Mouse (Mus musculus): ENCODE results near the gene Gm128. TPM values are rescaled to one million over a fixed set of nuclear protein-coding genes. Genes with fewer than 3 reads are reported as not detected.
"Not testable (repeated sequence)": the region's sequence is repeated elsewhere in the genome, so short reads cannot be mapped to it uniquely, and the experiment has no call there.

The Gm128 gene
- total RNA-seq, 2 experiments from 2014 or later: 0.12 TPM; not detected in 1

DNA sequence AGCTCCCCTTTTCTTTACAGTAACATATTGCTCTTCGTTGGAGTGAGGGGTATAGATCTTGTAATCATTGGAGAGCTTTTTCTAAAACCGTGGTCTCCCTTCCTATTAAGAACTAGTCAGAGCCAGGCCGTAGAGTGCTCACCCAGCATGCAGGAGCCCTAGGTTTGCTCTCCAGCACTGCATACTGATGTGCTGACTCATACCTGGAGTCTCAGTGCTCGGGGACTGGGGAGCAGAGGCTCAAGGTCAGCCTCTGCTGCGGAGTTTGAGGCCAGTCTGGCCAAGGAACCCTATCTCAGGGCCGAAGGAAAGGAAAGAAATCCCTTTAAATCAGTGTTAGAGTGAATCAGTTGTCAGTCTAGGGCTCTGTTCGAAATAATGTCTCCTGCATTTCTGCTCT lies 8.6 kb downstream of the Gm128 start:
- no peak for DNase-seq (ENCODE audit: extremely low spot score in 1 of 2, low spot score in 1 of 2)

DNA sequence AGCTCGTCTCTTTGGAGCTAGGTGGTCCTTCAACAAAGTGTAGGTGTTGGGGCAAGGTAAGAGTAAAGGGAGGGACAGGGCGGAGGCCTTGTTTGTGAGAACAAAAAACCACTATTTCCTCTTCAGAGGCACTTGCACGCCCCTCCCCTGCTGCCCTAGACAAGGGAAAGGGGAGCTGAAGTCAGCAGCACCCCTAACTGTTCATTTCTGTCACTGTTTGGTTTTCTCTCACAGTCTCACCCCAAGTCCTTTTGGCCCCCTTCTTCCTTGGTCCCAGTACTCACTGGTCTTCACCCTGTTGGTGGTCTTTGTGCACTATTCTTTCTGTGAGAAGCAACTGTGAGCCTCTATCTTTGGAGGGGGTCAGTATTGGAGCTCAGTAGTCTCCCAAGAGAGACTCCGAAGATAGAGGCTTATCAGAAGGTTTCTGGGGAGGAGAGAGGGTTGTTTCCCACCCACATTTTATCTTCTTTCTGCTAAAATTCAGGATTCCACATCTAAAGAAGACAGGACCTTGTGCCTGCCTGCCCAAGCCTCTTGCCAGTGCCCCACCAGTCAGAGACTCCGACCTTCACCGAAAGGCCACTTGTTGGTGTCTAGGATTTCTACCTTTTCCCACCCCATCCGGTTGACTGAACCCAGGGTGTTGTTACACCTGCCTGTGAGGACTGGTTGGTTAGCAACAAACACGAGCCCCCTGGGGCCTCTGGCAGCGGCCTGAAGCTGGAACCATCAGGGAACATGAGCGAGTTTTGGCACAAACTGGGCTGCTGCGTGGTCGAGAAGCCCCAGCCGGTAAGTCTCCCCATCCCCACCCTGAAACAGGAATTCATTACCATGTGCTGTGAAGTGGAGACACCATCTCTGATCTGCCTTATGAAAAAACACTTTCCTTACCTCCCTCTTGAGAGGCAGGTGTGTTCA lies 9.8 kb downstream of the Gm128 start, which contains the start of gene Mllt11:
Gene Mllt11 (minus strand): TSS at position 874 of the 924 bp plus-strand sequence.
- no peak for DNase-seq (ENCODE audit: extremely low spot score in 1 of 2, low spot score in 1 of 2)

DNA sequence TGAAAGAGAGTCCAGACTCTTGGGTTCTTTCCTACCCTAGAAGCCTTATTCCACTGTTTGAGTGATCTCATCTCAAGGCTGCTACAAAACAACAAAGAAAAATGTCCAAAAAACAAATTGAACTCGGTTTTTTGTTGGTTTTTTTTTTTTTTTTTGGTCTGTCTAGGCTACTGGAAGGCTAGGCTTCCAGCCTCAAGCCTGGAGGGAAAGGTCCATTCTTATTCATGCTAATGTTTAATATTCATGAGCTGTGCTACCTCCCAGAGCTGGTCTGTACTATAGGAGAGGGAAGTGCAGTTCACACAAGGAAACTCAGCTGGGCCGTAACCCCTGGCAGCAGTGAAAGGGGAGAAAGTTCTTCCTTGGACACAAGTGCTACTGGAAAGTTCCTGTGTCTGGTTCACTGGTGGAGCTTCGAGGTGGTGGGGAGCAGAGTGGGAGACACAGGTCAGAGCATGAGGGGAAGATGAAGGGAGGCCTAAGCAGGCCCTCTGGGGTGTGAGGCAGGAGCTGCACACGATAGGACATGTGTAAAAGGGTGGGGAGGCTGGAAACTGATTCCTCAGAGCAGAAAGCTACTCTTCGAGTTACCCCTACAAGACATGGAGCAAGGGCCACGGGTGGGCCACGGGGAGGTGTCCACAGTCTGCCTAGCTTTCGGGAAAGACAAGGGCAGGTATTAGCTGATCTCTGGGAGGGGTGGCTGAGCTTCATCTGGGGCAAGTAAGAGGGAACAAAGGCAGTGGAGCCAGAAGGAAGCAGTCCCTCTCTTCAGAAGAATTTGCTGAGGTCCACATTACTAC lies 10.7 kb downstream of the Gm128 start:
- no peak for DNase-seq (ENCODE audit: extremely low spot score in 1 of 2, low spot score in 1 of 2)

DNA sequence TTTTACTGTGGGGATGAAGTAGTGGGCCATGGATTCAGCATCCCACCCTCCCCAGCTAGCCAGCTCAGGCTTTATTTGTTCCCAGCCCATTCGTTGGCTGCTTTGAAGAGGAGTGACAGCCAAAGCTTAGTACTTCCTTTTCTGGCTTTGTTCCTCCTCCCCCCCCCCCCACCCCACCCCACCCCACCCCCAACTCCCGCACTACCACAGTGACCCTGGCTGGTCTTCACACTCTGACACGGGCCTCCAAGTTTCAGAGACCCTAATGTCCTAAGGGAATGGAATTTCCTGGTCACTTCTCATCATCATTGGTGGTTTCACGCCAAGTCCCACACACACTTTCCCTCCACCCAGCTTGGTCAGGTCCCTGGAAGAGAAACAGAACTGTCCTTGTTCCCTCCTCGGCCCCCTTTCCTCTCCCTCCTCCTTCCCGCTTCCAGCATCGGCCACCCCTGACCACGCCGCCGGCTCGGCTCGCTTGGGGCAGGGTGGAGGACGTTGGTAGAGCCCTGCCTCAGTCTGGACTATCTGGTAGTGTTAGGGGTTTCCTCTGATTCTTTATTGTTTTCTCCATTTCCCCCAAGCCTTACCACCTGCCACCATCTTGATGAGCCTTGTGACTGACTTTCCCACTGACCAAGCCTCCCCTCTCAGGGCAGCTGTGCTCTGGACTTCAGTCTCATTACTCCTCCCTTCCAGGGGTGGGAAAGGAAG lies 11.5 kb downstream of the Gm128 start:
- peak; percentile 36 to 40 for DNase-seq (ENCODE audit: extremely low spot score in 1 of 2, low spot score in 1 of 2)

DNA sequence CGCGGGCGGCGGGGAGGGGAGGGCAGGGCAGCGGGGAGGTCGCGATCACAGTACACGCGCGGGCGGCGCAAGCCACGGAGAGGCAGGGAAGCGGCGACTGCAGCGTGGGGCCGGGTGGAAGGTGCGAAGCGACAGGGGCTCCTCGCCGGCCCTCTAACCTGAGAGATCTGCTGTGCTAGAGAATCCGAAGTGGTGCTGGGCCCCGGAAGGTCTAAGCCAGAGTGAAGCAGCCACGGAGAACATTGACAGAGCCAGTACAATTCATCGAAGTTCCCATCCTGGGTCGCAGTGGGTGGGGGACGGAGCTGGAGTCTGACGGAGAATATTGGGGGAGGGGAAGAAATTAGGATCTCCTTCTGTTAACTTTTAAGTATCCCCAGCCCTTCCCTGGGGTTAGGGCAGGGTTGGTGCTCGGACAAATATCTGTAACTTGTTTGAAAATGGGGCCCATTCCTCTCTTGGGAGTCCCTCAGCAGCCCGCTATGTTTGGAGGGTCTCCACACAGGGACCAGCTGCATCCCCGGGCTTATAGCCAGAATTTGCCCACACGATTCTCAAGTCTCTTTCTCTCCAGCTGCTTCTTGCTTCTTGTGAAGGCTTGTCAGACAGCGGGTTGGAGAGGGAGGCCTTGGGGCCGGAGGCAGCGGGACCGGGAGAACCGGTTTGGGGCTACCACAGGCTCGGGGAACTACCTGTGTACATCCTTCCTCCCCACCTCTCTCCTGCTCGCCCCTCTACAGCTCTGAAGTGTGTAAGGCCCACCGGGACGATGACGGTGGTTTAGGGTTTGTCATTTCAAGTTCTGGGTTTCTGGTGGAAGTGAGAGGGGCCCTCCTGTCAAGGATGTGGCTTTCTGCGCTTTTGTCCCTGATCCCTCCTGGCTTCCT lies 12.3 kb downstream of the Gm128 start:
- peak; percentile 43 to 48 for DNase-seq (ENCODE audit: extremely low spot score in 1 of 2, low spot score in 1 of 2)

DNA sequence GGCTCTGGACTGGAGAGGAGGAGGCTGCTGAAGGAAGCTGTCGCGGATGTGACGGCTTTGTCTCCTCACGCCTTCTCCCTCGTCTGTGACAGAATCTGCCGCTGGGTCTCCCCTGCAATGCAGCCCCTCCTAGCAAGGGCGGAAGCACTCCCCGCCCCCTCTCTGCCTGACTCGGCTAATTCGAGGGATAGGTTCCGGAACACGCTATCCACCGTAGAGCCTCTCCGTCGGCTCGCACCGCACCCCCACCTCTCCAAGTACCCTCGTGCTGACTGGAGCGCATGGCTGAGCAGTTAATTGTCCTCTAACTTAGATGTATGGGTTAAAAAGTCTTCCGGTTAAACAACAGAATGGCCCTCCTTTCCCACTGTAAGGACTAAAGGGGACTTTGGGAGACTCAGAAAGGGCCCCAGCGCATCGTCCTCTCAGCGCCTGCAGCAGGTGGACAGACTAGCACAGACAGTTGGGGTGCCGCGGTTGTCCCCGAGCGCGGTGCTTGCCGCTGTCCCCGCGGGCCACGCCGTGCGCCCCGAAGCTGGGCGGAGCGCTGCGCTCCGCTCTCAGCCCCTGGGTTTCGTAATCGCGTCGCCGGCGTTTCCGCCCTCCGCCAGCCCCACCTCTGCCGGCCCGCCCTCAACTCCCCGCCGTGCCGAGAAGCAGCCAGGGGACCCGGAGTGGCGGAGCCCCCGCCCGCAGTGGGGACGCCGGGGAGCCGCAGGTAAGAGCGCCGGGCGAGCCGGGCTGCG lies 13.1 kb downstream of the Gm128 start, which contains the start of gene Cdc42se1:
Gene Cdc42se1 (plus strand): TSS at position 585 of the 746 bp plus-strand sequence.
- peak; percentile 77 to 82 for DNase-seq (ENCODE audit: extremely low spot score in 1 of 2, low spot score in 1 of 2)

DNA sequence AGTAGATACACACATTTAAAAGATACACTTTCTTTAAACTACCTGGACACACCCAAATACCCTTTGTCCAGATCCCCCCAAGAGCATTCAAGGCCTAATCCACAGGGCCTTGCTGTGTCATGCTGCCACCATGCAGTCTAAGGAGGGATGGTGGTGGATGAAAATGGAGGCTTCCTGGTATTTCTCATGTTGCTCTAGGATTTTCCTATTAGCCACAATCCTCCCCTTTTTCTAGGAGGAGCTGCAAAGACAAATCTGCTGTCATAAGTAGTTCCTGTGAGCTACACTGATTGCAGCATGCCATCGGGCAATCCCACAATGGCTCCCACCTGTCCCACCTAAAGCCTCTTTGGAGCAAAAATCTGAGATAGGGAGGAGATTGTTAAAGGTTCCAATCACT lies 14.2 kb downstream of the Gm128 start:
- no peak for DNase-seq (ENCODE audit: extremely low spot score in 1 of 2, low spot score in 1 of 2)

DNA sequence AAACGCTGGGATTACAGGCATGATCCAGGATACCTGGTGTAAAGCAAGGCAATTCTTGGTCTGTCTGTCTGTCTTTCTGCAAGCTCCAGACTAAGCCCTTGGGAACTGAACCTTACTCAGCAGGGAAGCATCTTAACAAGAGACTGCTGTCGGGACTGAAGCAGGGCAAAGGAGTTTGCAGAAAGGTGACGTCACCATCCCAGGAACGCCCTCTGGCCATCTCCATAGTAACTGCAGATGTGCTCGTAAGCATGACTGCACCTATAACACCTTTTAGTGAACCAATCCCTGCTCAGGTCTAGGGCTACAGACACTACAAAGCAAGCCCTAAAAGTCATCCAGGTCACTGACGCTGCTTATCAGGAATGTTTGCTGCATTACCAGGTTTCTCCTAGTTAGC lies 17.1 kb downstream of the Gm128 start:
- DNase-seq (ENCODE audit: extremely low spot score in 1 of 2, low spot score in 1 of 2): no peak

DNA sequence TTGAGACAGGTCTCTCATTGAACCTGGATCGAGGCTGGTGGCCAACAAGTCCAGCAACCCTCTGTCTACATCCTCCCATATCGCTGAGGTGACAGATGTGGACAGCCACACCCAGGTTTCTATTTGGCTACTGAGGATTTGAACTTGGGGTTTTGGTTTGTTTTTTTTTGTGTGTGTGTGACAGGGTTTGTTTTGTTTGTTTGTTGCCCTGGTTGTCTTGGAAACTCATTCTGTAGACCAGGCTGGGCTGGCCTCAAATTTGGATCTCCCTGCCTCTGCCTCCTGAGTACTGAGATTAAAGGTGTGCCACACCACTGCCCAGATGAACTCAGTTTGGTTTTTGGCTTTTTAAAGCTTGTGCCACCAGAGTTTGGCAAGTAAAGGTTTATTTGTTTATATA lies 18.4 kb downstream of the Gm128 start:
- no peak for DNase-seq (ENCODE audit: extremely low spot score in 1 of 2, low spot score in 1 of 2)

DNA sequence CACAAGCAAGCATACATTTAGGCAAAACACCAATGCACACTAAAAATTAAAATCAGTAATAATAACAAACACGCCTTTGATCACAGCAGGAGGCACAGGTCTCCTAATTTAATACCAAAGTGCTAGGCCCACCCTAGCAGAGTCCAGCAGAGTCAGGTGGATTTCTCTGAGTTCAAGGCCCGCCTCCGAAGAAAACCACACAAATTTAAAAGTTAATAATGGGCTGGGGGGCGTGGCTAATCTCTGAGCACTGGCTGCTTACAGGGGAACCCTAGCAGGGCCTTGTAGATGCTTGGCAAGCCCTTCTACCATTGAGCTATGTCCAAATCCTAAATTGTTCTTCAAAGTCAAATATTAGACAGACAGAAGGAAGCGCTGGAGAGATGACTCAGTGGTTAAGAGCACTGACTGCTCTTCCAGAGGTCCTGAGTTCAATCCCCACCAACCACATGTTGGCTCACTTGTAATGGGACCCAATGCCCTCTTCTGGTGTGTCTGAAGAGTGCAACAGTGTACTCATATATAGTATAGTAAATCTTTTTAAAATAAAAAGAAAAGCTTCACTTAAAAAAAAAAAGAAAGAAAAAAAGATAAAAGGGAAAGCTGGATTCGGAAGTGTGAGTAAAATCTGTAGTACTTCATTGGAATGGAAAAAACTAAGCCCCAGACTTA lies 22.8 kb downstream of the Gm128 start:
- DNase-seq (ENCODE audit: extremely low spot score in 1 of 2, low spot score in 1 of 2): no peak

DNA sequence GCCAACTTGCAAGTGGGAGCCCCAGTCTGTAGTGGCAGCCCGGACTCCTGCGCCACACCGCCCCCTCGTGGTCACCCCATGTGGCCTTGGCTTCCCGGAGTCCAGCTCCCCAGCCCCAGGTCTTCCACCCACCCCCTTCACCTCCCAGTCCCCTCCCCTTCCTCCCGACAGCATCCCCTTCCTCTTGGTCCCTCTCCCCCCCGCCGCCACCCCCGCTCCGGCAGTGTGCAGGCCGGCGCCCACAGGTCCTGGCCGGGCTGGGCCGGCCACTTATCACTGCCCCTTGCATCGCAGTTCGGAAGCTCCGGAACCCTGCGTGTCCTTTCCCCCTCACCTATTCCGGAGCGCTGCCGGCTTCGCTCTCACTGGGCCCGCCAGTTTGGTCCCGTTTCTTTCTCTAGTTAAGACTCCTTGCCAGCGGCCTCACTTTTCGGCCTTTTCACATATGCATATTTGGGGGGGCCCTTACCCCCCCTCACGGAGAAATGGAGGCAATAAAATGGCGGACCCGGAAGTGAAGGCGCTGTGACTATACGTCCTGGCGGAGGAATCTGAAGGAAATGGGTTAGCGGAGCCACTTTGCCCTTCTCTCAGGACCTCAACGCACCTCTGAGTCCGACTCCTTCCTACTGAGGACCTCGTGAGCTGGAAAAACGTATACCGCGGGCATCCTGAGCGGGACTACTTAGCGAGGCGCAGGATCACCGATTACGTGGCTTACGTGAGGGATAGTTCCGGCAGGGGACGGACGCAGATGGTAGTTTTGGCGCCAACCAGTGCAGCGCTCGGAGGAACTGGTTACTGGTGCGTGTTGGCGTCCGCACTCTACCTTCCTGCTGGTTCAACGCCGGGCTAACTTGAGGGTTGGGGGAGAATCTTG lies 23.9 kb downstream of the Gm128 start, which contains the start of gene Gabpb2:
Gene Gabpb2 (minus strand): TSS at position 662 of the 880 bp plus-strand sequence.
- peak; percentile 84 to 96 for DNase-seq (ENCODE audit: extremely low spot score in 1 of 2, low spot score in 1 of 2)

DNA sequence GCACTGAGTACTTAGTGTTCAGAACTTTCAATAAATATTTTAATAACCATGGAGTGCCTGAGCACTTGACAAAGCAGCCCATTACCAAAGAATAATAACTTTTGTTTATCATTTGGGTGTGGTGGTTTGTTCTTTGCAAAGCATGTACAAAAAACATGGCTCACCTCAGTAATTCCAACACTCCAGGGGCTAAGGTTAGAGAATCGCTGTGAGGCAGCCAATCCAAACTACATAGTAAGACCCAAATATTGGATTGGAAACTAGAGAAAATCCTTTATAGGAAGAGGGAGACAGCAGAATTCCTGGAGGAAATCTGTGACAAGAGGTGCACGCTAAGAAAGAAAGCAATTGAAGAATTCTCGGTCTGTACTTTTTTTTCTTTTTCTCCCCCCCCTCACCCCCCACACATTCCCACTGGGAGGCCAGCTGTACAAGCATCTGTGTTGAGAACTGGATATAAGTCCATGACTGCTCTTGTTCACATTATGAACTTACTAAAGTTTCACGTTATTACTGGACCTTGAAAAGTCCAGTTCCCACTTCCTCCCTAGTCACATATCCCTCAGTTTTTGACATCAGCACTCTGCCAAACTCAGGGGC lies 24.6 kb downstream of the Gm128 start:
- no peak for DNase-seq (ENCODE audit: extremely low spot score in 1 of 2, low spot score in 1 of 2)

DNA sequence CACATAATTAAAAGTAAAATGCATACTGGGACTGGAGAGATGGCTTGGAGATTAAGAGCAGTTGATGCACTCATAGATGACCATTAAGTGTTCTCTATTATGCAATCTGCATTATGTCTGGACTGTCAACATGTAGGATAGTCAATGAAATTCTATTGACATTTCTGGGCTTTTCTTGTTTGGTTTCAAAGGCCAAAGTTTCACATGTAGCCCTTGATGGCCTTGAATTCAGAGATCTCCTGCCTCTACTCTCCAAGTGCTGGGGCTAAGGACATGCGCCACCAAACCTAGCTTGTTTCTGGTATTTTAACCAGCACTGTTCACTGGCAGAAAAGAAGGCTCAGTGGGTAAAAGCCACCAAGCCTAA lies 27.8 kb downstream of the Gm128 start:
- DNase-seq (ENCODE audit: extremely low spot score in 1 of 2, low spot score in 1 of 2): no peak

DNA sequence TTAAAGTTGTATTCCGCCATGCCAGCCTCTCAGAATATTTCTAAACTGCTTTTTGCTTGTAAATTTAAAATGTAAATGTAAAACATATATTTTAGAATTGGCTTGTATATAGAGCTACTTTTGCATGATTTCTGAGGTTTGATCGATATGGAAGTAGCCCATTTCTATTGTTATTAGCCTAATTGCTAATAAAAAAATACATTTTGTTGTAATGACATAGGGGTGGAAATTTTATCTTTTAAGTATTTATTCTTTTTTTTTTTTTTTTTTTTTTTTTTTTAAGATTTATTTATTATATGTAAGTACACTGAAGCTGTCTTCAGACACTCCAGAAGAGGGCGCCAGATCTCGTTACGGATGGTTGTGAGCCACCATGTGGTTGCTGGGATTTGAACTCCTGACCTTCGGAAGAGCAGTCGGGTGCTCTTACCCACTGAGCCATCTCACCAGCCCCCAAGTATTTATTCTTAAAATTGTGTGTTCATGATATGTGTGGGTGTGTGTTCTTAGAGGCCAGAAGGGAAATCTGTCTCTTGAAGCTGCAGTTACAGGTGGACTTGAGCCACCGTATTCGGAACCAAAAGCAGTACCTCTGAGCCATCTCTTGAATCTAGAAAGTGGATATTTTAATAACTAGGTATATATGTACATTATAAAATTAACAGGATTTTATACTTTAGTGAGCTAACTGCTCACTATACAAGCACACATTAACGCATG lies 28.3 kb downstream of the Gm128 start:
- not testable (repeated sequence) for DNase-seq (ENCODE audit: extremely low spot score in 1 of 2, low spot score in 1 of 2)

DNA sequence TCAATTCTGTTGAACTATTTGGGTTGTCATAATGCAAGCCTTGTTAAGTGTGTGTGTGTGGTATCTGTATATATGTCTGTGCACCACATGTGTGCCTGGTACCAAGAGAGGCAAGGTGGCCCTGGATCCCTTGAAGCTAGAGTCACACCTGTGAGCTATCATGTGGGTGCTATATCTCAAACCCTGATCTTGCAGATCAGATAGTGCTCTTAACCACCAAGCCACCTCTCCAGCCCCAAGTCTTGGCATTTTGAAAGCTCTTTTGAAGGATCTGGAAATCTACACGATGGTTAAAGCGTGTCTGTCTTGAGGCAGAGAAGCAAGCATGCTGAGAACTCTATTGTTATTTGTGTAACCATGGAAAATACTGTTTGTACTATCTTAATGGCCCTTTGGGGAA lies 30.8 kb downstream of the Gm128 start:
- DNase-seq (ENCODE audit: extremely low spot score in 1 of 2, low spot score in 1 of 2): no peak

DNA sequence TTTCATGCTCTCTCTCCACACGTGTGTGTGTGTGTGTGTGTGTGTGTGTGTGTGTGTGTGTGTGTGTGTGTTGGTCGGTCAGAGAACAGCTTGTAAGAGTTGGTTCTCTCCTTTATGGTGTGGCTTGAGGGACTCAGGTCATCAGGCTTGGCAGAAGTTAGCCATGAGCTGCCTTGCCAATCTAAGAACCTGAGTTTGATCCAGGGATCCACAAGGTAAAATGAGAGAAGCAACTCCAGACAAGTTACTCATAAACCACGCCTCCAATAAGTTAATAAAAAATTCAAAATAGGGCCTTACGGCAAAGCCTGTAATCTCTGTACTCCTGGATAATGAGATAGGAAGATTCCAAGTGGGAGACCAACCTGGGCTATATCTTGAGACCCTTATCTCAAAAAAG lies 33.1 kb downstream of the Gm128 start:
- no peak for DNase-seq (ENCODE audit: extremely low spot score in 1 of 2, low spot score in 1 of 2)
